Mouse (Mus musculus) gastrocnemius, postnatal 4 days (tissue): Measurements from ENCODE around the gene Naip1. TPM values are rescaled to one million over a fixed set of nuclear protein-coding genes. Genes with fewer than 3 reads are reported as not detected.
"Not testable (repeated sequence)": the region's sequence is repeated elsewhere in the genome, so short reads cannot be mapped to it uniquely, and the experiment has no call there.

Experiments
- DNase-seq, 2 experiments: peaks; one replicate each; pipeline ENCODE4 v3.0.0; 2021 to 2022; ENCODE audit warnings: low spot score in 2 of 2, mixed read lengths in 2 of 2
- long read RNA-seq, 2 experiments: library from polyadenylated mRNA; stranded (forward); transcript quantifications; one replicate each; pipeline ENCODE4 v2.0.0; 2021
- total RNA-seq, 2 experiments: library from RNA; stranded (reverse); gene quantifications; 2 replicates each; pipeline ENCODE4 v1.2.3; 2021

Gene Naip1
- total RNA-seq, result under 1 TPM in 1 of 2 experiments, not detected in 1; 0.08 TPM
- long read RNA-seq, experiment 1, result 0 reads
- long read RNA-seq, experiment 2, result 0 reads

- not testable (repeated sequence) for DNase-seq
Measured at GRCm38 (mm10) chr13:100452415-100453127, at the start of gene Naip1. Gene Naip1 (minus strand): TSS chr13:100452869.

DNA sequence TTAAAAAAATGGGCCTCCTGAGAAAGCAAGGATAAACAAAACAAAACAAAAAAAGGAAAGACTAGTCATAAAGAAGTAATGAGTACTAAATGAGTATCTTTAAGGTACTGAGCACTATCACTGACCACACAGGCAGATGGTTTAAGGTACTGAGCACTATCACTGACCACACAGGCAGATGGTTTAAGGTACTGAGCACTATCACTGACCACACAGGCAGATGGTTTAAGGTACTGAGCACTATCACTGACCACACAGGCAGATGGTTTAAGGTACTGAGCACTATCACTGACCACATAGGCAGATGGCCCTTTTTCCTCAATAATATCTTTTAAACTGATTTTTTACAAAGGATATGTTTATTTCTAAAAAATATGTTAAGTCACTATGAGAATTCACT lies 47.0 kb upstream of the Naip1 start:
- not testable (repeated sequence) for DNase-seq

DNA sequence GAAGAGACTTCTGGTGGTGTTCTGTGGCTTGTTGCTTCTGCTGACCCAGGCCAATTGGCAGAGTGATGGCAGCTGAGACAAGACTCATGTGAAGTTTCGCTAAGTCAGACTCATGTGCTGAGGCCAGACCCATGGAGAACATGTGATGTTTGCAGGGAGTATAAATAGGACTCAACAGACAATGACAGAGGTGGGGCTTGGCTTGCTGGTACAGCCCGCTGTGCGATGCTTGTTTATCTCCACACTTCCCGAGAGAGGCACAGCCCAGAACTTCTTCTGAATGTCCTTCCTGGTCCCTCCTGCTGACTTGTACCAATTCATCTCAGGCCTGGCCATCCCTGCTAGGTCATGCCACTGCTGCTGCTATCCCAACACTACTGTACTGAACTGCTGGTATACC lies 42.7 kb upstream of the Naip1 start:
- DNase-seq, result no peak

GRCm38 (mm10) chr13:100494370-100494769 lies 41.7 kb upstream of the Naip1 start:
- DNase-seq, result not testable (repeated sequence)

DNA sequence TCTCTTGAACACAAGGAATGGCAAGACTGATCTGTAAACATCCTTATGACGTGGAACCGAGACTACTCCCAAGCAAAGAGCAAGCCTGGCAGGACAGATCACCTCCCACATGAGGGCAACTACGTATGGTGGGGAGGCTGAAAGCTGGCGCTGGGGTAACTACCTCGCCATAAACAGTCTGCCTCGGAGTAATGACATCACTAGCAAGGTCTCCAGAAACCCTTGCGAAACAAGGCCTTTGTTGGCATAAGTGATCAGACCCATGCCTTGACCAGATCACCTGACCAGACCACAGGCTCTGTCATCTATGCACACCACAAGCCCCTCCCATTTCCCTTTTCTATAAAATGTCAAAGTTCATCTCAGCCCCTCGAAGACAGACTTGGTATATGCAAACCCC lies 40.6 kb upstream of the Naip1 start:
- DNase-seq, result no peak

DNA sequence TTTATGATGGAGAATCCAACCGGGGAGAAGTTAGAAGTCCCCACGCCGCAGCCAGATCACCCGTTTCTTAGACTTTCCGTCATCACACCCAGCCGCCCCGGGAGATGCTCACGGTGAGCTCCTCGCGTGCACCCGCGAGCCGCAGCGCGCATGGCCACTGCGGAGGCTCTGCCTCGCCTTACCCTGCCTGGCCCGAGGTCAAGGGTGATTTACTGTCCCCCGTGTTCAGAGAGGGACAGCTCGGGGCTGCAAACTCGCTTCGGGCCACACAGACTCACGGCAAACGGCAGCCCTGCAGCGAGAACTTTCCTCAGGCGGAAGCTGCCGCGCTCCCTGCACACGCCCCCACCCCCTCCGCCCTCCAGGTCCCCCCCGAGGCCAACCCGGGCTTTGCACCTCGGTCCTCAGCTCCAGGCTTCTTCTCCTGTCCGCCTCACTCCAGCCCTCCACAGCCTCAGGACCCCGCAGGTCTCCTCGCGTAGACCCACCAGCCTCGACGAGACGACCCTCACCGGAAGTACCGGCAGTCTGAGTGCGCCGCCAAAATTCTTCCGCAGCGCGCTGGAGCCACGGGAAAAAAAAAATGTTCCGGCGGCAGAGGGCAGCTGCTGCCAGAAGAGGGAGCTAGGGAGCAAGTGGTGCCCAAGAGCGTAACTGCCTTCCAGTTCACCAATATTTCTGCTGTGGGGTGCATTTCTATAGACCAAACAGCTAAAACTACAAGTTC lies 39.6 kb upstream of the Naip1 start, which contains the start of gene Gtf2h2:
Gene Gtf2h2 (minus strand): TSS at position 519 of the 727 bp plus-strand sequence.
- peak; percentile 69 to 87 for DNase-seq

DNA sequence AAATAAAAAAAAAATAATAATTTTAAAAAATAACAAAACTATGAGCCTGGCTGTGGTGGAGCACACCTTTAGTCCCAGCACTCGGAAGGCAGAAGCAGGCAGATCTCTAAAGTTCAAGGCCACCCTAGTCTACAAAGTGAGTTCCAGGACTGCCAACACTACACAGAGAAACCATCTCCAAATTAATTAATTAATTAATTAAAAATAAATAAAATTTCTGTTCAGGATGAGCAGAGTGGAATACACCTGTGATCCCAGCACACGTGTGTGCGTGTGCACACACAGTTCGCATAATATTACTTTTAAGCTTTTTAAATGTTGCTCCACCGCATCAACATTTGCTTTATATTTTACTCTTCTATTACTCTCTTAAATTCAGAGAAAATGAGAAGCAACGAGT lies 39.0 kb upstream of the Naip1 start:
- DNase-seq, result no peak

- no peak for DNase-seq
Measured at GRCm38 (mm10) chr13:100490424-100490823, 37.8 kb upstream of the Naip1 start.

DNA sequence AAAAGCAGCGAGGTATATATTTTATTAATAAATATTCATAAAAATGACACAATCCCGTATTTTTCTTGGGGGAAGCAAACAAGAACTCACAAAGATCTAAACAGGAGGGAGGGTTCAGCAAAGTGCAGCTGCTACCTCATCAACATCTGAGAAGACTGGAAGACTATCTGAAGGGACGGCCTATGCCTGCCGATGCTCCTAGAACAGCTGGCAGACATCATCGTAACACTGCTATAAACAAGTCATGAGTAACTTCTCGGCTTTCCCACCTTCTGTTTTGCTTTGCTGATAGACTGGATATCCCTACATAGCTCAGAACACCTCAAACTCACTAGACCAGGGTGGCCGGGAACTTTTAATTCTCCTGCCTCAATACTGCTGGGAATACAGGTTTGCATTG lies 30.9 kb upstream of the Naip1 start:
- no peak for DNase-seq

GRCm38 (mm10) chr13:100463527-100464222 lies 11.0 kb upstream of the Naip1 start:
- no peak for DNase-seq

DNA sequence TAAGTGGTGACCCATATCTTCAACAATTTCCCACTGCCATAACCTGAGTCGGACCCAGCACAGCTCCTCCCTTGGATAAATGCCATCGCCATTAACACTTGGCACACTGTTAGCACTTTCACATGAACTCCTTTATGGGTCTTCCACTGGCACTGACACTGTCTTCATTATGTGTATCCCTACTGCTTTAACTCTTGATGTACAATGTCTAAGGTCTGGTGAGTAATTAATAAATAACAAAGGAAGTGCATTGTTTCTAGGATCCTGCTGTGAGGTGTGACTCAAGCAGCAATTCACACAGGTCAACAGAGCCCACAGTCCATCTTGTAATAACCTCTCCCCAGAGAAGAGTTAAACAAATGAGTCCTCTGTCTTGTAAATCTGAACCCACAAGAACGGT lies 8.7 kb upstream of the Naip1 start:
- DNase-seq, result no peak

- DNase-seq, result no peak
Measured at GRCm38 (mm10) chr13:100449495-100449894, 3.2 kb downstream of the Naip1 start.

DNA sequence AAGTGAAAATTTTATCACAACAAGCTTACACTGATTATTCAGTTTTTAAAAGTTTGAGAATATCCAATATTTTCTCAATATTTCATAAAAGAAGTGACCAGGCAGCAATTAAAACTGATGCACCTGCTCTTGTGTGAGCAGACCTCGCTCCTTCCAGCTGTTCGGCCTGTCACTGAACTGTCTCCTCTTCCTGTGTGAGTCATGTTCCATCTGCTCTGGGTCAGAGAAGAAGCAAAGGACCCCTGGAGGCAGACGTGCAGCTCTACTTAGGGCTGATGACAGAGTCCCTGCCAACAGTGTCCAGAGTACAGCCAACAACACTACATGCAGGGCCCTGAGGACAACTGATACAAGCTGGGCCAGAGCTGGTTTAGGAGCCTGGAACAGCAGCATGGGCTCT lies 12.6 kb downstream of the Naip1 start:
- DNase-seq, result no peak

DNA sequence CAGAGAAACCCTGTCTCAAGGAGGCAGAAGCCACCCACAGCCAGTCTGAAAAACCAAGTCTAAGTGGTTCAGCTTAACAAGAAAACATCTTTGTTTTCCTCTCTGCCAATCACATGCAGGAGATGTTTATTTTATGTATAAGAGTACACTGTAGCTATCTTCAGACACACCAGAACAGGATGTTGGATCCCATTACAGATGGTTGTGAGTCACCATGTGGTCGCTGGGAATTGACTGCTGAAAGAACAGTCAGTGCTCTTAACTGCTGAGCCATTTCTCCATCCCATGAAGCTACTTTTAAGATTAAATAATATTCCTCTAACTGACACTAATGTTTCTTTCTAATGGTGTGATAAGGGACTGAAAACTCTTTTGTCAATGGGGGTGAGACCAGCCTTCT lies 14.0 kb downstream of the Naip1 start:
- no peak for DNase-seq

- no peak for DNase-seq
Measured at GRCm38 (mm10) chr13:100437322-100437825, 15.3 kb downstream of the Naip1 start.

DNA sequence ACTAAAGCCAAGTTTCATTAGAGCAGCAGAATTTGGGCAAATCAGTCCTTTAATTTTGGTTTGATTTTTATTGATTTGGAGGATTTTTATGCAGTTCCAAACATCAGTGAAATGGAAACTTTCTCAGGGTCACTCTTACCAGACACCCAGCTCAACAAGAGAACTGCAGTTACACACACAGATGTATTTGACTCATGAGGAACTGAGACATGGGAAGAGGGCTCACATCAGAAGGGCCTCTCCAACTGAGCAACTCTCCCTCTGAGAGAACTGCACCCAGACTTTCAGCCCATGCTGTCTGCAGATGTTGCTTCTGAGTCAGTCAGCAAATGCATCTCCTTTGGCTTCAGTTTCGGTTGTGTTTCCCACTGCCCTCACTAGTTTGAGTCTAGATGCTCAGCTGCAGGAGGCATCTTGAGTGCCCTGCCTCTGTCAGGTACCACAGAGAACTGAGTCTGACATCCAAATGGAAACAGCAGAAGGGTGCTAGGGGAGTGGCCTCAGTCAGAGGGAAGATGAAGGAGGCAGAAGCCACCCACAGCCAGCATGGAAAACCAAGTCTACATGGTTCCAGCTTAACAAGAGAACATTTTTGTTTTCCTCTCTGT lies 16.0 kb downstream of the Naip1 start:
- DNase-seq, result not testable (repeated sequence)

- DNase-seq, result not testable (repeated sequence)
Measured at GRCm38 (mm10) chr13:100419958-100420357, 32.7 kb downstream of the Naip1 start.

DNA sequence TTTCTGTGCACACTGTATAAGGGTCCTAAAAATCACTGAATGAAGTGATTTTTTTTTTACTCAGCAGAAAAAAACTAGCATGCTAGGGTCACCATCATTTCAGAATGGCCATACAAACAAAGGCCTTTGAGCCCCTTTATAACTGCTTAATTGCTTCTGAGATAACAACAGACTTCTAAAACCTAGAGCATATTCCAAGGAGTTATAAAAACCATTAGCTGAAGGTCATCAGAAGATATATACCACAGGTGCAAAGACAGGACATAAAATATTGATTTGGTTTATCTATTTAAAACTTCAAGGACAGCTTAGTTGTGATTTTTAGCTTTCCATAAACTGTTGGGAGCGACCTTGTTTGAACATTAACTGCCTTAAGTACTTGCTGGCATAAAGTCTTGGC lies 38.2 kb downstream of the Naip1 start:
- no peak for DNase-seq

GRCm38 (mm10) chr13:100409825-100410224 lies 42.8 kb downstream of the Naip1 start:
- DNase-seq, result no peak

DNA sequence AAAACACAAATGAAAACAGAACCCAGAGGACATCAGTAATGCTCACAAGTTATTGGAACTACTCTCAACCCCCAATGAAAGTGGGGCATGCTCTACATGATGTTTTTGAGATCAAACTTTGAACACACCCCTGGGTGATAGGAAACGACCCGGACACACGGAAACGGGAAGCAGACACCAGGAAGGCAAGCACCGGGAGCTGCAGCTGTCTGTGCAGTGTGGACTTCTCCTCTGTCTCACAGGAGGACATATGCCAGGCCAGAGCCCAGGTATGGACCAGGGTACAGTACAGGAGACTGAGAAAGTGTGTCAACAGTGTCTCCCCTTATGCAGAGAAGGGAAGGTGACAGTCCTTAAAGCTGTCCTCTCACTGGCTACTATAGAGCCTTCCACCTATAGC lies 43.5 kb downstream of the Naip1 start:
- no peak for DNase-seq

DNA sequence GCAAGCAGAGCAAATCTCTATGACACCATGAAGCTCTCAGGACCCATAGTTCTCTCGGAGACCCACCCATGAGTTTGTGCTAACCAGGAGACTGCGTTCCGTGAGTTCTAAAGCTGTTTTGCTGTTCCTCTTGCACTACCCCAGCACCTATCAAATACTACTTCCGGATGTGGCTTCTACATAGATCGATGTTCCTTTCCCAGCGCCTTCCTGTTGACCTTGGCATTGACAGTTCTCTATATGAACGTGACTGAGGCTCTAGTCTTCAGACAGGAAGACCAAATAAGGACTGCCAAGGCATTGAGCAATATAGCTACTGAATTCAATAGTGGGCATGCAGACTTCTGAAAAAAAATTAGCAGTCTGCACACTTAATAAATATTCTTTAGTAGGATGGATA lies 44.4 kb downstream of the Naip1 start:
- no peak for DNase-seq
